Mouse (Mus musculus): Measurements from ENCODE around the gene Dhrs7. TPM values are rescaled to one million over a fixed set of nuclear protein-coding genes. Genes with fewer than 3 reads are reported as not detected.

Gene Dhrs7
- polyA plus RNA-seq, 1 experiment from 2014 or later: 55.8 TPM

DNA sequence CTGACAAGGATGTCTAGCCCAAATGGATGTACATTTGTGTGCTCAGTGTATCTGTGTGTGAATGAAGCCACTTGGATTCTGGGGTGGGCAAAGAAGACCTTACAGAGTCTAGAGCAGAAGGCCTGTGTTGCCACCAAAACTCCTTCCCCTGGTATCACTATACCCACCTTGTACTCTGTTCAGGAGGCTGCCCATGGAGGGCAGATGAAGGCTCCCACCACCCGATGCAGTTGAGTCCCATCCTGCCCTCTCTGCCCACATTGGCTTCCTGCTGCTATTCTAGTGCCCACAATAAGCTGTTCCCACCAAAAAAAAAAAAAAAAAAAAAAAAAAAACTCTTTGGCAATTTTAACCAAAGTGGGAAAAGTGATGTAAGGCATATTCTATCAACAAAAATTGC is 43.3 kb downstream of the Dhrs7 start:
- H3K9ac ChIP-seq (ENCODE audit: low read depth, low read length): no peak overlapping the region
- H3K4me3 ChIP-seq (ENCODE audit: low read length): no peak overlapping the region
- H3K4me2 ChIP-seq (ENCODE audit: low read depth, low read length): no peak overlapping the region
- no peak for ATAC-seq
- no peaks in the 10 kb centered on the region for H3K36me3 ChIP-seq (ENCODE audit: control insufficient read depth, insufficient read depth, low read length)
- no peaks in the 10 kb centered on the region for H3K9me3 ChIP-seq (ENCODE audit: control insufficient read depth, low read length)
- WGBS: 77% methylated on average over 1 of the region's 1 CpGs
- H3K27ac ChIP-seq (ENCODE audit: low read length): no peak overlapping the region
- H3K4me1 ChIP-seq (ENCODE audit: control insufficient read depth, insufficient read depth, low read length): no peaks in the 10 kb centered on the region
- no peaks in the 10 kb centered on the region for H3K27me3 ChIP-seq (replicated peaks; ENCODE audit: control insufficient read depth, insufficient read depth, low read length)

- Histone ChIP-seq H3K9me3 (ENCODE audit: control insufficient read depth, low read length) (no peaks in the 10 kb centered on the region), H3K36me3 (ENCODE audit: control insufficient read depth, insufficient read depth, low read length) (no peaks in the 10 kb centered on the region), H3K4me1 (ENCODE audit: control insufficient read depth, insufficient read depth, low read length) (no peaks in the 10 kb centered on the region), H3K27ac (ENCODE audit: low read length) (no peak overlapping the region), H3K4me3 (ENCODE audit: low read length) (no peak overlapping the region), H3K4me2 (ENCODE audit: low read depth, low read length) (no peak overlapping the region), H3K9ac (ENCODE audit: low read depth, low read length) (no peak overlapping the region), H3K27me3 (replicated peaks; ENCODE audit: control insufficient read depth, insufficient read depth, low read length) (no peaks in the 10 kb centered on the region)
- ATAC-seq: no peak
- 88% methylated on average over 7 of the region's 7 CpGs for WGBS
These were observed 43.9 kb downstream of the Dhrs7 start for GRCm38 (mm10) chr12:72620856-72621255.

- no peaks in the 10 kb centered on the region for H3K4me1 ChIP-seq (ENCODE audit: control insufficient read depth, insufficient read depth, low read length)
- 92% methylated on average over 3 of the region's 3 CpGs for WGBS
These were observed 52.7 kb downstream of the Dhrs7 start for GRCm38 (mm10) chr12:72612053-72612452.

More at GRCm38 (mm10) chr12:72612053-72612452, 52.7 kb downstream of the Dhrs7 start:
- Histone ChIP-seq H3K27ac (ENCODE audit: low read length) (no peak overlapping the region), H3K9ac (ENCODE audit: low read depth, low read length) (no peak overlapping the region), H3K27me3 (replicated peaks; ENCODE audit: control insufficient read depth, insufficient read depth, low read length) (no peaks in the 10 kb centered on the region), H3K4me3 (ENCODE audit: low read length) (no peak overlapping the region), H3K9me3 (ENCODE audit: control insufficient read depth, low read length) (no peaks in the 10 kb centered on the region), H3K4me2 (ENCODE audit: low read depth, low read length) (no peak overlapping the region), H3K36me3 (ENCODE audit: control insufficient read depth, insufficient read depth, low read length) (no peaks in the 10 kb centered on the region)
- ATAC-seq: no peak

Other genes starting within 250 kb of the Dhrs7 start
- 0.13 TPM in 2 replicates for gene Lrrc9, start 223.0 kb downstream of the Dhrs7 start, polyA plus RNA-seq (2015; fragmentation: Nextera tagmentation; extraction: Ambion mirVana)
- 6.7 and 6.8 TPM in 2 replicates for gene Pcnx4, start 128.5 kb downstream of the Dhrs7 start, polyA plus RNA-seq (2015; fragmentation: Nextera tagmentation; extraction: Ambion mirVana)
- gene Gm4756, start 15.2 kb downstream of the Dhrs7 start, polyA plus RNA-seq (2015; fragmentation: Nextera tagmentation; extraction: Ambion mirVana): not detected in 2 replicates
- 20.0 and 21.2 TPM in 2 replicates for gene Ppm1a, start 92.5 kb upstream of the Dhrs7 start, polyA plus RNA-seq (2015; fragmentation: Nextera tagmentation; extraction: Ambion mirVana)